Mouse (Mus musculus) embryonic facial prominence, embryonic 11.5 days (tissue): ENCODE data around the gene Pdcd6. TPM values are rescaled to one million over a fixed set of nuclear protein-coding genes. Genes with fewer than 3 reads are reported as not detected.

Source experiments
- ATAC-seq: fragments of 200-750 bp; cut with Nextera tagmentation; replicated peaks from 2 replicates; pipeline ENCODE4 v1.8.0; 2017; ENCODE audit warnings: low read depth; ENCODE audit not compliant: insufficient number of reproducible peaks, low FRiP score, low TSS enrichment
- DNase-seq: peaks from one replicate; pipeline ENCODE4 v3.0.0-alpha.2; 2015; ENCODE audit warnings: low spot score
- H3K27ac ChIP-seq: fragments of 300-500 bp; sonication (generic); replicated peaks from 2 replicates; pipeline ENCODE4 v1.5.1; 2014; ENCODE audit warnings: mild to moderate bottlenecking, low read depth, low read length, control low read depth
- H3K27me3 ChIP-seq: fragments of 300-500 bp; sonication (generic); 2 replicates; pipeline ENCODE4 v1.6.1; 2014; ENCODE audit warnings: mild to moderate bottlenecking, low read length, moderate library complexity, mixed read lengths; ENCODE audit not compliant: control insufficient read depth, insufficient read depth
- H3K36me3 ChIP-seq: fragments of 300-500 bp; sonication (generic); replicated peaks from 2 replicates; pipeline ENCODE4 v1.6.1; 2014; ENCODE audit warnings: low read depth, mild to moderate bottlenecking, low read length, moderate library complexity, mixed read lengths; ENCODE audit not compliant: control insufficient read depth, insufficient read depth
- H3K4me1 ChIP-seq: fragments of 300-500 bp; sonication (generic); 2 replicates; pipeline ENCODE4 v1.6.1; 2014; ENCODE audit warnings: low read length, mixed read lengths; ENCODE audit not compliant: control insufficient read depth, insufficient read depth
- H3K4me2 ChIP-seq: fragments of 300-500 bp; sonication (generic); 2 replicates; pipeline ENCODE4 v1.6.1; 2014; ENCODE audit warnings: low read depth, mild to moderate bottlenecking, control low read depth, low read length, moderate library complexity
- H3K4me3 ChIP-seq: fragments of 300-500 bp; sonication (generic); 2 replicates; pipeline ENCODE4 v1.5.1; 2014; ENCODE audit warnings: low read depth, low read length, control low read depth
- H3K9ac ChIP-seq: fragments of 300-500 bp; sonication (generic); replicated peaks from 2 replicates; pipeline ENCODE4 v1.6.1; 2014; ENCODE audit warnings: mild to moderate bottlenecking, control low read depth, low read length
- H3K9me3 ChIP-seq: fragments of 300-500 bp; sonication (generic); replicated peaks from 2 replicates; pipeline ENCODE4 v1.6.1; 2016; ENCODE audit warnings: mild to moderate bottlenecking, low read length, inconsistent platforms, mixed read lengths; ENCODE audit not compliant: control insufficient read depth
- WGBS: fragments of 180-500 bp; shearing (Covaris S2); extraction: QIAGEN DNeasy Blood & Tissue Kit; methylation state at CpG from one replicate; pipeline ENCODE4 v1.1.7; 2014; 5-methylcytosine and 5-hydroxymethylcytosine counted together
- polyA plus RNA-seq: library from polyadenylated mRNA; unstranded; fragments of >200 nt; fragmentation: Nextera tagmentation; extraction: Ambion mirVana; gene quantifications from 2 replicates; pipeline ENCODE4 v1.2.1, GENCODE M21; 2014

Pdcd6 gene
- polyA plus RNA-seq, 1 experiment from 2014 or later = 139 TPM

DNA sequence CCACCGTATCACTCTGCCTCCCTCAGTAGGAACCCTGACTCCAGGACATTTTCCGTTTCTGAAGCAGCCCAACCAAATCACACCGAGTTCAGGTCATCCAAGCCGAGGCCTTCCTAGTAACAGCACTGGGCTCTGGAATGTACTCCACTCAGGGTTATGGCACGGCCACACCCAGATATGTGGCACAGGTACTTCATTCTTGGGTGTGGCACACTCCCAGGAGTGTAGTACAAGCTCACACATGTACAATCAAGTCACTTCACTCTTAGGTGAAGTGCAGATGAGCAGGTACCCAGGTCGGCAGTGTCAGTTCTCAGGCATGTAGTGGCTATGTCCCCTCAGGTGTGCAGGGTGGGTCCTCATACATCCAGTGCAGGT, 15.8 kb downstream of the Pdcd6 start:
- H3K36me3 ChIP-seq = peaks cover 4% of the 10 kb centered on the region; the same call in 1 of the 2 replicates
- no peaks in the 10 kb centered on the region for H3K4me1 ChIP-seq
- DNase-seq = no peak
- H3K9me3 ChIP-seq = no peaks in the 10 kb centered on the region
- H3K27me3 ChIP-seq = no peaks in the 10 kb centered on the region
- H3K9ac ChIP-seq = no peak overlapping the region
- 74% methylated on average over 6 of the region's 6 CpGs for WGBS
- no peak overlapping the region for H3K27ac ChIP-seq
- H3K4me2 ChIP-seq = no peak overlapping the region
- peak; percentile 37; the same call in 1 of the 2 replicates for ATAC-seq
- H3K4me3 ChIP-seq = no peak overlapping the region

DNA sequence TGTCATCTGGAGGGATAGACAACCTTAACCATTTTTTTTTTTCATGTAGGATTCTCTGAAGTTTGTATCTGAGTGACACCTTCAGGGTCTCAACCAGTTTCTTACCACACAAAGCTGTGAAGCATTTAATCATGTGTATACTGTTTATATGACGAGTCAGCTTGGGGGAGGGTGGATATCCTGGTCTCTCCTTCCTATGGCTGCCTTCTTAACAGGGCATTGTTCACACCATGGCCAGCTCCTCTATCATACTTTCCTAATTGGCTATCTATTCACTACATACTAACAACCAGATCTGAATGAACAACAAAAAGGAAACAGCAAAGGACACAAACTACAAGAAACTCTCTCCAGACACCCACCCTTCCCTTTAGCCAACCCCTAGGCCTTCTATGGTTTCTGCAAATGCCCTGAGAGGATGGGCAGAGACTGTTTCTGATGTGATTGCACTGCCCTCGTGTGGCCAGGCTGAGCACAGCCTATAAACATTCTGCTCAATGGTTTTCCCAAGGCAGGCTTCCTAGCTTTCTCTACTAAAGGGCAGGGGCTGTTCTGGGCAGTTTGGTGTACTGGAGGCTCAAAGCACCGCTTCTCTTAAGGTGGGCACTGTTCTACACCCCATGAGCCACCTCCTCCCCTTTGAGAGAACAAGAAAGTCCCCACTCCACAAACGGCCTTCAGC, 16.3 kb downstream of the Pdcd6 start:
- Histone ChIP-seq H3K4me2 (no peak overlapping the region), H3K27me3 (no peaks in the 10 kb centered on the region), H3K4me1 (no peaks in the 10 kb centered on the region), H3K36me3 (peaks cover 4% of the 10 kb centered on the region; the same call in 1 of the 2 replicates), H3K27ac (no peak overlapping the region), H3K9me3 (no peaks in the 10 kb centered on the region), H3K4me3 (no peak overlapping the region), H3K9ac (no peak overlapping the region)
- DNase-seq (peak; percentile 79), ATAC-seq (peak; percentile 63; the same call in 1 of the 2 replicates)
- WGBS = 46% methylated on average over 4 of the region's 4 CpGs

DNA sequence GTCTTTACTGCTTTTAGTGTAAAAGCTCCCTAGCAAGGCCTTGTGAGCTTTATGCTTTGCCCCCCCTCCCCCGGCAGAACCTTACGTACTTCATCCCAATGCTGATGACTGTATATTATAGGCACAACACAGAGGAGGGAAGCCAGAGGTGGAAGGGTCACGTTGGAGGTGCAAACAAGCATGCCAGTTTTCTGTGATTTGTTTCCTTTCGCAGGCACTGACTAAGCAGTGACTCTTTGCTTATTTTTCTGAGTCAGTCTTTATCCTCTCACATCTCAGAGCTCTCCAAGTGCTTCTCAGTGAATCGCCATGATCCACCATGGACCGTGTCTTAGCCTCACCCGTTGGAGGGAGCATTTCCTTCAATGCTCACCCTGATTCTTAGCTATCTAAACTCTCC, 21.0 kb downstream of the Pdcd6 start:
- DNase-seq = no peak
- no peaks in the 10 kb centered on the region for H3K4me1 ChIP-seq
- H3K4me3 ChIP-seq = no peak overlapping the region
- WGBS = 80% methylated on average over 7 of the region's 7 CpGs
- no peak overlapping the region for H3K9ac ChIP-seq
- H3K27me3 ChIP-seq = peaks cover 5% of the 10 kb centered on the region; the same call in 1 of the 2 replicates
- no peaks in the 10 kb centered on the region for H3K36me3 ChIP-seq
- no peak for ATAC-seq
- no peak overlapping the region for H3K27ac ChIP-seq
- no peak overlapping the region for H3K4me2 ChIP-seq
- H3K9me3 ChIP-seq = no peaks in the 10 kb centered on the region

DNA sequence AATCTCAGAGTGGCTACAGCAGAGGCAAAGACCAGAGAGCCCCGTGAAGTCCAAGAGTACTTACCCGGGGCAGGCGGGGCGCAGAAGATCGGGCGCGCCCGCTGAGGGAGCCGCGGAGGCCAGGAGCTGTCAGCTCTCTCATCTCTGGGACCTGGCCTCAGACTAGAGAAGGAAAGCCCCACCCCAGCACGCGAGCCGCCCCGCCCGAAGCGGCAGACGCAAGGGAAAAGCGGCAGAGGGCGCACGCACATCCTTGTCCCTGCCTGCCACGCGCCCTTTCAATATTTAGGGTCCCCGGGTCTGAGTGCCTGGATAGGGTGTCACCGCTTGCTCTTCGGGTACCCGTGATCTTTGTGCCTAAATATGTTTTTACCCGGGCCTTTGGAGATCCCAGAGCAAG, 25.2 kb downstream of the Pdcd6 start, which contains the start of gene Ahrr:
Ahrr (minus strand) TSS at position 165 of the 400 bp plus-strand sequence.
- Histone ChIP-seq H3K4me2 (peak within 1 kb of the TSS; percentile 48), H3K4me3 (peak within 1 kb of the TSS; percentile 16; the same call in 1 of the 2 replicates), H3K27me3 (peaks cover 5% of the 10 kb centered on the region; the same call in 1 of the 2 replicates), H3K9ac (peak within 1 kb of the TSS; percentile 35; the same call in 1 of the 2 replicates), H3K36me3 (no peaks in the 10 kb centered on the region), H3K27ac (no peak within 1 kb of the TSS), H3K4me1 (no peaks in the 10 kb centered on the region), H3K9me3 (no peaks in the 10 kb centered on the region)
- peak; percentile 70 for DNase-seq
- peak; percentile 72; the same call in 1 of the 2 replicates for ATAC-seq
- WGBS = under 1% methylated on average over 27 of the region's 27 CpGs

DNA sequence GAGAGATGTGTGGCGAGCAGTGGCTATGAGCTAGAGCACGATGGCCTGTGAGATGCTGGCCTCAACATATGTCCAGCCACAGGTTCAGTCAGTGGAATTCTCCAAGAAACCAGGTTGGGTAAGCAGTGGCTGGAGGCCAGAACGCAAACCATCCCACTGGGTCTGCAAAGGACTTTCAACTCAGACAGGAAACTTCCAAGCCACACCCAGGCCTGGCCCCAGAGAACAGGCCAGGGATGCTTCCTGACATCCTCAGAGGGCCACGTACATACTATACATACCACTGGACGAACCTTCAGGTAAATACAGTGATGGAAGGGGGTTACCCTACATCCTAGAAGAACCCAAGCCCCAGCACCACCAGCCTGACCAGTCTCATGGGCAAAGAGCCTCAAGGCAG, 27.7 kb downstream of the Pdcd6 start:
- H3K9ac ChIP-seq = no peak overlapping the region
- peaks cover 5% of the 10 kb centered on the region; the same call in 1 of the 2 replicates for H3K27me3 ChIP-seq
- H3K36me3 ChIP-seq = no peaks in the 10 kb centered on the region
- ATAC-seq (no peak), DNase-seq (no peak)
- H3K4me2 ChIP-seq = no peak overlapping the region
- no peaks in the 10 kb centered on the region for H3K4me1 ChIP-seq
- WGBS = 81% methylated on average over 5 of the region's 5 CpGs
- H3K9me3 ChIP-seq = no peaks in the 10 kb centered on the region
- no peak overlapping the region for H3K4me3 ChIP-seq
- H3K27ac ChIP-seq = no peak overlapping the region

DNA sequence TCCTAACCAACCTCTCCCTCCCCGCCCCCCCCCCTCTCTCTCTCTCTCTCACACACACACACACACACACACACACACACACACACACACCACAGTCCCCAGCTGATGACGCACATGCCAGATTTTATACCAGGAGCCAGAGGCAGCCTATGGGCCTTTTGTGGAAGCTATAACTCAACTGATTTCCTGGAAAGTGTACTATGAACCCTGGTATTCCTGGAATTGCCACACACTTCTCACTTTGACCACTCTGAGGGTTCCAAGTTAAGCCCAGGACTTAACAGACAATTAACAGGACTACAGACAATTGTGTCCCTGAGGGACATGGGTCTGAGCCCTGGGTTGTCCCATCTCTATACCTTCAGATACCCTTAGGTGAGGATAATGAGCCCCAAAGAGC, 35.1 kb downstream of the Pdcd6 start:
- 82% methylated on average over 1 of the region's 2 CpGs for WGBS
- no peaks in the 10 kb centered on the region for H3K36me3 ChIP-seq

DNA sequence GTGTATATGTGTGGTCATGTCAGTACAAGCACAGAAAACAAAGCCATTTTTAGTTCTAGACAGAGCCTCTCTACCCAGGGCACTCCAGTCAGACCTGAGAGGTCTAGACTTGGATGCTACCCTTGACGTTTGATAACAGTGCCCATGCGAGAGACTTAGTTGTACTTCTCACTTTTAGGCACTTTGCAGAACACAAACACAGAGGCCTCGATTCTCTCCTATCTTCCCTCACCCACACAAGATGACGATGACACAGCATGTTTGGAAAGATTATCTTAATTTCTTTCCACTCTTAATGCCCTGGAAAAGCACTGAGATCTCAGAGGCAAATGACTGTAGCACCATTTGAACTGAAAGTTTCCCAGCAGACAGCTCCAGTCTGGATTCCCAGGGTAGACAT, 41.7 kb downstream of the Pdcd6 start:
- Histone ChIP-seq H3K36me3 (no peaks in the 10 kb centered on the region), H3K27me3 (no peaks in the 10 kb centered on the region), H3K9me3 (no peaks in the 10 kb centered on the region), H3K4me3 (no peak overlapping the region), H3K27ac (no peak overlapping the region), H3K9ac (no peak overlapping the region), H3K4me1 (no peaks in the 10 kb centered on the region), H3K4me2 (no peak overlapping the region)
- ATAC-seq (no peak), DNase-seq (no peak)
- WGBS = 78% methylated on average over 4 of the region's 4 CpGs

More for the DNA sequence above, 35.1 kb downstream of the Pdcd6 start:
- H3K4me2 ChIP-seq = no peak overlapping the region
- no peak for DNase-seq
- no peak overlapping the region for H3K4me3 ChIP-seq
- H3K27me3 ChIP-seq = no peaks in the 10 kb centered on the region
- no peak for ATAC-seq
- H3K27ac ChIP-seq = no peak overlapping the region
- no peaks in the 10 kb centered on the region for H3K4me1 ChIP-seq
- no peak overlapping the region for H3K9ac ChIP-seq
- H3K9me3 ChIP-seq = no peaks in the 10 kb centered on the region

DNA sequence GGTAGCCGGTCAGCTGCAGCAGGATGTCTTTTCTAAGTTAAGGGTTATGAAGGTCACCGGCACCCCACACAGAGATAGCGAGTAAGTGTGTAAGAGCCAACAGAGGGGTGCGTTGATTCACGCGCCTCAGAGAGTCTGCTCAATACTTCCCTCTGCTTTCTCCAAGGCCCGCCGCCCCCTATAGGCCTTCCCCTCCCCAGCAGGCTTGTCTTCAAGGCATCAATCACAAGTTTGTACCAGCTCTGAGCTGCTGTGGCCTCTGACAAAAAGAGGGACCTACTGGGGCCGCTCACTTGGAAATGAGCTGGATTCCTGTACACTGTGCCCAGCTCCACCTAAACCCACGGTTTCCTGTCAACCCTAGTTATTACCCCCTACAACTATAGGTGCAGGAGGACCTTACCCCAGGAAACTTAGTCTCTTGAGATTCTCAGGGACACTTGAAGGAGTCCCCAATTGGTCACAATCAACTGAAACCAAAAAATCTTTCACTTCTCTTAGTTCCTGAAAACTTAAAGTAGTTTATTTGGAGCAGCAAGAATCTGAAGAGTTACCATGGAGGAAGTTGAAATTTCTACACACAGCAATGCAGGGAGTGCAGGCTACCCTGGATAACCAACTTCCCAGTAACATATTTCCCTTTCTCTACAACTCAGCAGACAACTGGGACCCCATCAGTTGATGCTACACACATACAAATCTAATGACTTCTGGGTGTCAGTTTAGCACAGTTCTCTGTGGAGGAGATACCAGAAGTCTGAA, 57.0 kb downstream of the Pdcd6 start:
- 6% methylated on average over 10 of the region's 10 CpGs for WGBS
- peak overlapping the region; percentile 74 for H3K9ac ChIP-seq
- H3K27me3 ChIP-seq = no peaks in the 10 kb centered on the region
- H3K27ac ChIP-seq = no peak overlapping the region
- ATAC-seq (peak; percentile 86), DNase-seq (peak; percentile 76)
- H3K4me3 ChIP-seq = peak overlapping the region; percentile 40
- H3K9me3 ChIP-seq = no peaks in the 10 kb centered on the region
- H3K4me1 ChIP-seq = no peaks in the 10 kb centered on the region
- no peaks in the 10 kb centered on the region for H3K36me3 ChIP-seq
- peak overlapping the region; percentile 90 for H3K4me2 ChIP-seq
